Mouse (Mus musculus): ENCODE data around the gene Slc35e2. TPM values are rescaled to one million over a fixed set of nuclear protein-coding genes. Genes with fewer than 3 reads are reported as not detected.
A peak's percentile ranks its signal among the peaks of the same experiment; 100 is the strongest.
"Not testable (repeated sequence)": the region's sequence is repeated elsewhere in the genome, so short reads cannot be mapped to it uniquely, and the experiment has no call there.

Slc35e2 gene
- total RNA-seq (2022), result 1 to 10 TPM; 2.8 to 3.8 (median 3.4) TPM

DNA sequence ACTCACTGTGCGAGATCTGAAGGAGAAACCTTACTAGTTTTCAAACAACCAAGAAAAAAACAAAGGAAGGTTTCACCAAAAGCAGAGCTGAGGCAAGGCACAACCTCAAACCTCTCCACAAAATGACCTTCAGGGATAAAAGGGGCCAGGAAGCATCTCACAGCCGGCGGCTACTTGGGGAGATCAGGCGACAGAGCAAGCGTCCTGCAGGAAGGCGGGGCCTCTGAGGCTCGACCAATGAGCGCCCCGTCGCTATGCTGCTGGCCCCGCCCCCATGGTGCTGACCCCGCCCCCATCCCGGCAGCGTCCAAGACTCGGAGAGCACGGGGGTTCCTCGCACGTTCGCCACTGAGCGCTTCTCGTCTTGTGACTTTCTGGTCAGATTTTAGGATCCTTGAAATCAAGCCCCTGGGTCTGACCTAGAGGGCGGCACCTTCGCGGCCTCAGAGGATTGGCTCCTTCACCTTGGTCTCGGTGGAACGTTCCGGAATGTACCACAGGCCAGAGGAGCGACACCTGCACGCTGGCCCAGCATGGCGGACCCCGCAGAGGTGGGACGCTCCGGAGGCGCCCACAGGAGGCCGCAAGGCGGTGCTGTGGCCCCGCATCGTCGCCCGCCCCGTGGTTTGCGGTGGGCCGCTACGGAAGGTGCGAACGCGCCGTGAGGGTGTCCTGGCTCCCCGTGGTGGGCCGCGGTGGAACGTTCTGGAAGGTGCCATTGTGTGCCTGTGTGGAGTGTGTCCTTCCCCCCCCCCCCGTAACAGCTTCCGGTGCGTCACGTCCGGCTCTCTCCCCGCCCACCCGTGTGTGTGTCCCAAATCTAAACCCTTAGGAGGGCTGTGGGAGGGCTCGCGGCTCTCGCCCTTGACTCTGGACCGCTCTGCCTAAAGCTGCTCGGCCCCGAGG, at the start of gene Slc35e2:
Gene Slc35e2, plus strand, starts transcription at position 326 of the 906 bp plus-strand sequence.
- DNase-seq (ENCODE audit: low spot score in 2 of 2), result peak; percentile 87

DNA sequence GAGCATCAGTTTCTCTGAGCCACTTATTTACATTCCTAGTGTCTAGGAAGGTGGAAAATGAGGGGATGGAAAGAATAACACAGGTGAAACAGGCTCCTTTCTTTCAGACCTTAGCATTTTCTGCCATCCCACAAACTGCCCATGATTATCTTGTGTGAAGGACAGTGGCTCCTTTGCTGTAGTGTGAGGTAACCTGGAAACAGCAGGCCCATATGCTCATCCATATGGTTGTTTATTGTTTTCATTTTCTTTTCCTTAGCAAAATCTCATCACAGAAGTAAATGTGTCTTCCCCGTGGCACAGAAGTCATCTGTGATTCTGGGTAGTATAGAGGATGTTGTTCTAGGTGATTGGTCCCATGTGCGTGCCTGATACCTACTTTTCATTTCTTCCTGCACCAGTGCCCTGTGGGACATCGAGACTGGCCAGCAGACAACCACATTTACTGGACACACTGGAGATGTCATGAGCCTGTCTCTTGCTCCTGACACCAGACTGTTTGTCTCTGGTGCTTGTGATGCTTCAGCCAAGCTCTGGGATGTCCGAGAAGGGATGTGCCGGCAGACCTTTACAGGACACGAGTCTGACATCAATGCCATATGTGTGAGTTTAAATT, 48.2 kb upstream of the Slc35e2 start:
- DNase-seq (ENCODE audit: low spot score in 2 of 2), result no peak

DNA sequence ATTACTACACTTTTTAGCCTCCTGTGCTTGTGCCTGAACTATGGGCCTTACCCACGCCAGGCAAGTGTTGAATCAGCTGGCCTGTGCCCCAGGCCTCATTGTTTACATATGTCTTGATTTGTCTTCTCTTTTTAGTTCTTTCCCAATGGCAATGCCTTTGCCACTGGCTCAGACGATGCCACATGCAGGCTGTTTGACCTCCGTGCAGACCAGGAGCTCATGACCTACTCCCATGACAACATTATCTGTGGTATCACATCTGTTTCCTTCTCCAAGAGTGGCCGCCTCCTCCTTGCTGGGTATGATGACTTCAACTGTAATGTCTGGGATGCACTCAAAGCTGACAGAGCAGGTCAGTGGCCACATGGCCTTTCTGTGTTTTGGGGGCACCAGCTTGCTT, 46.3 kb upstream of the Slc35e2 start:
- no peak for DNase-seq (ENCODE audit: low spot score in 2 of 2)

- DNase-seq (ENCODE audit: low spot score in 2 of 2), result no peak
Measured at GRCm38 (mm10) chr4:155555464-155555863, 45.8 kb upstream of the Slc35e2 start.

DNA sequence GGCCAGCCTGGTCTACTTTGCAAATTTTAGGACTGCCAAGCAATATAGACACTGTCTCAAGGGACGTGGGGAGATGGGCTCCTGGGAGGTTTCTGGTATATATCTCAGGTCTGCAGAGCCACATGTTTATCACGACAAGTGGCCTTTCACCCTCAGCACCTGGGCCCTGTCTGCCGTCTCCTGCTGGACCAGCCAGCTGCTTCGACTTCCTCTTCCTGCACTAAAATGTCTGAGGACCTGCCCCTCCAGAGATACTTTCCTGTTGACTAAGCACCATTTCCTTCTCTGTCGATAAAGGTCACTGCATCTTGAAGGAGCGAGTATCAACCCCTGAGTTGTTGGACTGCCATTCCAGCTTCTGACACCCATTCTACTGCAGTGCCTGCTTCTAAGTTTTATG, 41.8 kb upstream of the Slc35e2 start:
- no peak for DNase-seq (ENCODE audit: low spot score in 2 of 2)

DNA sequence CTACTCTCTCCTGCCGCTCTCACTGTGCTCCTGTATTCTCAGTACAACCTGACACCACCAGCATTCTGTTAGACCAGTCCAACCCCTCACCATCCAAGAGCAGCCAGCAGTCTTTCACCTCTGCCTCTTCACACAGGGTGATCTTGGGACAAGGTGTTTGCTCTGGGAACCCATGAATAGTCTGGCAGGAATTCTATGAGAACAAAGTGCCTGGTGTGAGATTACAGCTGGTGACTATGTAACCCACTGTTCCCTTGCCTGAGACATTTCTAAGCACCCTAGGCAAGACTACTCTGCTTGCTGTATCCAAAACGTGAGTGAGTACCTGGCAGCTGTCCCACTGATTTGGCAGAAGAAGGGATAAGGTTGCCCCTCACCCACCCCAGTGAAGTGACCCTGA, 40.3 kb upstream of the Slc35e2 start:
- no peak for DNase-seq (ENCODE audit: low spot score in 2 of 2)

DNA sequence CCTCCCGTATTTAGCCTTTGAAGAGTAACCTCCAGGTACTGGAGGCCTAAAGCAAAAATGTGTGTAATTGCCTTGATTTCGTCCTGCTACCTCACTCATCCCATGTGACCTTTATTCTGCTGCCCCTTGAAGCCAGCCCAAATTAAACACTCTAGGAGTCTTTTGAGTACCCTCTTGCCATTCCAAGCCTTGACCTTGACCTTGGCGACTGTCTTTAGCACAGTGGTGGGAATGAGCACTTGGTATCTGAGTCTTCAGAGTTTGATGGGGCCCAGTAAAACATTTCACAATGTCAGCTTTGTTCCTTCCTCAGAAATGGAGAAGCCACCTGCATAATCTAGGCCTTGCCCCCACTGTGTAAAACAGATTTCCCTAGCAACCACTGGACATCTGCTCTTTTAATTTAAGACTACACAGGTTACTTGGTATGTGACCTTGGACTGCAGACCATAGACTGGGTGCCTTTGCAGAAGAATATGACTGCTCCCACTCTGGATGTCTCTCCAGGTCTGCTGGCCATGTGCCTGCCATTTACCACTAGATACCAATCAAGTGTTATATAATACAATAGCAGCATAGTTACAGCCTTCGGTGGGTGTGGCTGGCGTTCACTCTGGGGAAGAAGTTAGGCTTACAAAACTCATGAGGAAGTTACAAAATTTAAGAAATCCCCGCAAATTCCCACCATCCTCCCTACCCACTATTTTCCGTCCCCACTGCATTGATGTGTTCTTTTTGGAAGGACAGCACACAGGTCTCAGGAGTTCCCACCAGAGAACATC, 39.4 kb upstream of the Slc35e2 start, which contains the start of gene Nadk:
Gene Nadk, plus strand, starts transcription at position 718 of the 782 bp plus-strand sequence.
- no peak for DNase-seq (ENCODE audit: low spot score in 2 of 2)

DNA sequence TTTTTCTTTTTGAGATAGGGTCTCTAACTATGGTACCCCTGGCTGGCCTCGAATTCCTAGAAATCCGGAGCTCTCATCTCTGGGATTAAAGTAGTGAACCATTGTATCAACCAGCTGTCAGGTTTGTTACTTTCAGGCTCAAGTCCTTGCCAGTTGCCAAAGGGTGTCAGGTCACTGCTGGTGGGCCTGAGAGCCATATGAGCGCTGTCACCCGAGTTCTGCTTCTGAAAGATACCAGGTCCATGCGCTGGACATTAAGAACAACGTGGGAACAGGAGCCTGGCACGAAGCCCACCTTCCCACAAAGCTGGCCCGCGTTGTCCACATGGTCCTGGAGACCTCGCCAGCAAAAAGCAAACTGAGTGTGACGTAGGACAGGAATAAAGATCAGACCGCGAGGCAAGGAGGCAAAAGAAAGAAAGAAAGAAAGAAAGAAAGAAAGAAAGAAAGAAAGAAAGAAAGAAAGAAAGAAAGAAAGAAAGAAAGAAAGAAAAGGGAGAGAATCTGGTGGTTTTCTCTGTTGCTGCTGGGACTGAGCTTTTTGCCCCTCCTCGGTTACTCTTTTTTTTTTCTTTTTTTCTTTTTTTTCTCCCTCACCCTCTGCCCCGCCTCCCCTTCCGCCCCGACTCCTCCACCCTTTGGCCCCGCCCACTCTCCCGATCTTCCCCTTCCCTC, 38.4 kb upstream of the Slc35e2 start:
- peak; percentile 54 to 72 for DNase-seq (ENCODE audit: low spot score in 2 of 2)

GRCm38 (mm10) chr4:155563400-155564231, 37.6 kb upstream of the Slc35e2 start:
- peak; percentile 93 to 95 for DNase-seq (ENCODE audit: low spot score in 2 of 2)

- DNase-seq (ENCODE audit: low spot score in 2 of 2), result peak; percentile 52 to 65
Measured at GRCm38 (mm10) chr4:155564315-155565069, 36.7 kb upstream of the Slc35e2 start.

DNA sequence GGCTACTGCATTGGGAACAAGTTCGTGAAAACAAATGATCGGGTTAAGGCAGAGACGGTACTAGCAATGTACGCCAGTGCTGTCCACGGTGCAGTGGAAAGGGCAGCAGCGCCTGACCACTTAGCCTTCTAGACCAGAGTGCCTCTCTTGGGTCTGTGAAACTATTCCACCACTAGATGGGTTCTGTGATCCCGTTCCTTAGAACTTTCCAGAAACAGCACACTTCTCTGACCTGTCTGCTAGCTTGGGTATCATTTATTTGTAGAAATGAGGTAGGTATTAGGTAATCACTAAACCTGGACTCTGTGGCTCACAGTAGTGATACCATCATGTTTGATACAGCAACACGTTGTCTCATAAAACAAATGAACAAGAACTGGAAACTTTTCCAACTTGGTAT, 34.7 kb upstream of the Slc35e2 start:
- no peak for DNase-seq (ENCODE audit: low spot score in 2 of 2)

- DNase-seq (ENCODE audit: low spot score in 2 of 2), result no peak
Measured at GRCm38 (mm10) chr4:155568170-155568569, 33.0 kb upstream of the Slc35e2 start.

DNA sequence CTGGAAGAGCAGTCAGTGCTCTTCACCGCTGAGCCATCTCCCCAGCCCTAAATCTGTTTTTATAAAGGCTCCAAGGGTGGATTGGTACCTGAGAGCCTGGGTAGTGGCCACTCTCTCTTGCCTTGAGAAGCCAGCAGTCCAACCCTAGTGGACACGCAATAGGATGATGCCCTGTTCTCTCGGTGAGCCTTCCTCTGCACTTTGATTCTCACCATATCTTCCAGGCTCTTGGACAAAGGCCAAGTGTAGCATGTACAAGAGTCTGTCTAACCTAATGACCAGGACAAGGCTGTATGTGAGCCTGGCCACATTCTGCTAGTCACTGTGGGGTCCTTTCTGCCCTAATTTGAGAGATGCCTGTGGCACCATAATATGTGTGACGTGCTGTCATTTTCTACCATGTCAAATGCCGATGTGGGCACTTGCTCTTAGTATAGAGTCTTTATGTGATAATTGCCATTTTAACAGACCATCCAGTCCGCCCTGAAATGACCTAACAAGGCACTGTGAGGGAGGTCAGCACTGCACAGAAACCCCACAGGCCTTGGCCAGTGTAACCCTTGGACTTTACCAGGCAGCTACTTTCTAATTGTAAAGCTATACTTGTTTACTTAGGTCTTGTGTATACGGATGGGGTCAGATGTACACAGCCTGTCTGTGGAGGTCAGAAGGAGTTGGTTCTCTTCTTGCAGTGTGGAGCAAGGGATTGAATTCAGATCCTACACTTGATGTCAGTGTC, 32.4 kb upstream of the Slc35e2 start:
- DNase-seq (ENCODE audit: low spot score in 2 of 2), result no peak

GRCm38 (mm10) chr4:155569818-155570217, 31.4 kb upstream of the Slc35e2 start:
- DNase-seq (ENCODE audit: low spot score in 2 of 2), result no peak

DNA sequence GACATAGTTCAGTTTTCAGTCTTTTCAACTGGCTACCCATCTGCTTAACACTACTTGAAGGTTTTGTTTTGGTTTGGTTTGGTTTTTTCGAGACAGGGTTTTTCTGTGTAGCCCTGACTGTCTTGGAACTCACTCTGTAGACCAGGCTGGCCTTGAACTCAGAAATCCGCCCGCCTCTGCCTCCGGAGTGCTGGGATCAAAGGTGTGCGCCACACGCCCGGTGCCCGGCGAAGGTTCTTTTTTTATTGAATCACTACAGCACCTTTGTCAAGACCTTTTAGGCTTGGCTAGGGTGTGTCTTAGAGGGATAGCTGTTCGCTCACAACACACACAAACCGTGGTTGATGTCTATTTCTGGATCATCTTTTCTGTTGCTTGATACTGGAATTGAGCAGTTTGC, 30.9 kb upstream of the Slc35e2 start:
- not testable (repeated sequence) for DNase-seq (ENCODE audit: low spot score in 2 of 2)

DNA sequence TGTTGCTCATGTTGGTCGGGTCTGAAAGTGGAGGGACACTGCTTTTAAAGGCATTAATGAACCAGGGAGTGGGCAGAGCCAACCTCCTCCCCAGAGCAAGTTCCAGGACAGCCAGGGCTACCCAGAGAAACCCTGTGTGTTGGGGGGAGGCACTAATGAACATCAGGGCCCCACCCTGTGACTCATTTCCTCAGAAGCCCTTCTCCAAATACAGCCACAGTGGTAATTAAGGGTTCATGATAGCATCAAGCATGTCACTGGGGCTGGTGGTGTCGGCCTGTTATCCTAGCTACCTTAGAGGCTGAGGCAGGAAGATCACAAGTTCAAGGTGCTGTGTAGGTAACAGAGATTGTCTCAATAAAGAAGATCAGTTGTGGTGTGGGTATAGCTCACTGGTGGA, 29.8 kb upstream of the Slc35e2 start:
- no peak for DNase-seq (ENCODE audit: low spot score in 2 of 2)

DNA sequence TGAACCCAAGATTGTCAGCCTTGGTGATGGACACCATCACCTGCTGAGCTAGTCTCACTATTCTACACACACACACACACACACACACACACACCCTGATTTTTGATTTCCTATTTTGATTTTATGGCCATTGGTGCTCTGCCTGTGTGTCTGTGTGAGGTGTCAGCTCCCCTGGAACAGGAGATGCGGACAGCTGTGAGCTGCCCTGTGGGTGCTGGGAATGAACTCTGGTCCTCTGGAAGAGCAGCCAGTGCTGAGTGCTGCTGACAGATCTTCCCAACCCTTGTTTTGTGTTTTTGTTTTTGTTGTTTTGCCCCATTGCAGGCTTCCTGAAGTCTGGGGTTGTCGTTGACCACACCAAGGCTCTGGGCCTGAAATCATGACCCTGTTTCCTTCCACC, 28.1 kb upstream of the Slc35e2 start:
- no peak for DNase-seq (ENCODE audit: low spot score in 2 of 2)

DNA sequence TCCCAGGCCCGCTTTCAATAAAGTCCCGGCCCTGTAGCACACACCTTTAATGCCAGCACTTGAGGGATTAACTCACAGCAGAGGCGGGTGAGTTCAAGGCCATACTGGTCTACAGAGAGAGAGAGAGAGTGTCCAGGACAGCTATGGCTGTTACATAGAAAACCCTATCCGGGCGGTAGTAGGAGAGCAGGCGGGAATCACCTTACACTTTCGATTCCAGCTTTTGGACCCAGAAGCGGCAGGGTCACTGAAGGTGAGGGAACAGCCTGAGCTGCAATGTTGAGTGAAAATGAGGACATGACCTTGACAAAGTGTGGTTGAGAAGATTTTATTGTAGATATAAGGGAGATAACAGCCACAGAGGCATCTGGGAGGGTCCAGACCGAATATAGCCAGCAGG, 27.3 kb upstream of the Slc35e2 start:
- DNase-seq (ENCODE audit: low spot score in 2 of 2), result no peak

GRCm38 (mm10) chr4:155574931-155575330, 26.3 kb upstream of the Slc35e2 start:
- no peak for DNase-seq (ENCODE audit: low spot score in 2 of 2)
